Mouse (Mus musculus) heart, postnatal 10 days (tissue): ENCODE results near the gene Unk. TPM values are rescaled to one million over a fixed set of nuclear protein-coding genes. Genes with fewer than 3 reads are reported as not detected.
"Not testable (repeated sequence)": the region's sequence is repeated elsewhere in the genome, so short reads cannot be mapped to it uniquely, and the experiment has no call there.

Source experiments
- DNase-seq, 2 experiments: peaks; one replicate each; pipeline ENCODE4 v3.0.0; 2021
- intact Hi-C: fragments of 180-260 bp; cut with DNase I; formaldehyde crosslinking; loops from one replicate; pipeline ENCODE4 v1.15.1; 2025
- total RNA-seq, 2 experiments: library from RNA; stranded (reverse); gene quantifications; 2 replicates each; pipeline ENCODE4 v1.2.3; 2021

Unk gene
- total RNA-seq, 2 experiments from 2014 or later = 16.3 to 17.0 TPM

DNA sequence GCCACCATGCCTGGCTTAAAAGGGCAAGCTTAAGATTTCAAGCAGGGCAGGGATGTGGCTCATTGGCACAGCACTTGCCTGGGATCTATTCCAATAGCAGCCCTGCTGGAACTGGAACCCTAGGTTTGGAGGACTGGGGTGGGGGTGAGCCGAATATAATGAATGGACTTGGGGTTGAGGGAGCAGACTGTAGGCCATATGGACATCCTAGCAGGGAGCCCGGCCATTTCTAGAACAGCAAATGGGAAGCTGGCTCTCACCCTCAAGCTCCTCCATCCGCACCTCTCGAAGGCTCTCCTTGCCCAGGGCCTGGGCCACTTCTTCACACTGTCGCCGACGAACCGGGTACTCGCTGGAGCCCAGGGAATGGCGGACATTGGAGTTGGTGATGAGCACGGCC is 20.5 kb upstream of the Unk start:
- no peak for DNase-seq
- intact Hi-C loops = loop anchor here (5.0 kb wide), 1 partner anchor 123 kb away; the partner anchor contains the start of gene Trim65

DNA sequence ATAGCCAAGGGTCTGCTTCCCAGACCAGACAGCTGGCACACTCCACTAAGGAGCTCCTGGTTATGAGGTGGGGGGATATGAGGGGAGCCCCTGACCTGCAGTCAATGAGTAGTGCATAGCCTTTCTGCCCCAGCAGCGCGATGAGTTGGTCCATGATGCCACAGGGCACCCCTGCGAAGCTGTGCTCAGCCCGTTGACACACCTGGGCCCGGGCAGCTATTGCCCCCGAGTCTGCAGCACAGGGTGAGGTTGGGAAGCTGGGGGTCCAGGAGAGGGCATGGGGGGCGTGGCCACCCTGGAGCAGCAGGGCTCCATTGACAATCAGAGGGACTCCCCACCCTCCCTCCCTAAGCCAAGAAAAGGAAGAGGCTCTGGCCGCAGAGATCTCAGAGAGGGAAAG is 20.0 kb upstream of the Unk start:
- DNase-seq = no peak
- intact Hi-C loops = loop anchor here (5.0 kb wide), 1 partner anchor 122 kb away; the partner anchor contains the start of gene Trim65

GRCm38 (mm10) chr11:116010948-116011347 is 19.2 kb upstream of the Unk start:
- intact Hi-C loops = loop anchor here (5.0 kb wide), 1 partner anchor 121 kb away; the partner anchor contains the start of gene Trim65
- no peak for DNase-seq

- intact Hi-C loops = loop anchor here (5.0 kb wide), 1 partner anchor 121 kb away; the partner anchor contains the start of gene Trim65
- no peak for DNase-seq
Measured at GRCm38 (mm10) chr11:116011529-116012261, 18.4 kb upstream of the Unk start.

- peak; percentile 92 for DNase-seq
- intact Hi-C loops = loop anchor here (5.0 kb wide), 1 partner anchor 120 kb away; the partner anchor contains the start of gene Trim65
Measured at GRCm38 (mm10) chr11:116012262-116012947, 17.7 kb upstream of the Unk start, which contains the start of gene Galk1. Gene Galk1 (minus strand): TSS chr11:116012719.

DNA sequence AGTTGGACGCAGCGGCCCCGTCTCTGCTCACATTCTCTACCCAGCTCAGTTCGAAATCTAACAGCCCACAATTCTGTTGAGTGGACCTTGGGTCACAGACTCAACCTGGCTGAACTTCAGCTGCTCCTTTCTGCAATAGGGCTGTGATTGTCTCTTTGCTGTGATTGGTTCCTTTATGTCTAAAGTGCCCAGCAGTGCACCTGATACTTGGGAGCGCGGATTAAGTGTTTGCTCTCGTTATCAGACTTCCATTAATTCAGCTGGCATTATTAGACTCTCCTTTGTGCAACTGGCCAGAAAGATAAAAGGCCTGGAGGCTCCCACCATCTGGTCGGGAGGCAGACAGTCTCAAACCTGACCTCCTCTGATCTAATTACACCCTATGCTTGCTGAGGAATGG is 15.3 kb upstream of the Unk start:
- intact Hi-C loops = loop anchor here (5.0 kb wide), 1 partner anchor 117 kb away; the partner anchor contains the start of gene Trim65
- no peak for DNase-seq

- intact Hi-C loops = no loop called here
- DNase-seq = peak; percentile 52 to 67
Measured at GRCm38 (mm10) chr11:116018106-116018505, 12.0 kb upstream of the Unk start.

GRCm38 (mm10) chr11:116018867-116019266 is 11.3 kb upstream of the Unk start:
- DNase-seq = peak in 1 of 2 experiments; percentile 15
- intact Hi-C loops = not testable (repeated sequence)

DNA sequence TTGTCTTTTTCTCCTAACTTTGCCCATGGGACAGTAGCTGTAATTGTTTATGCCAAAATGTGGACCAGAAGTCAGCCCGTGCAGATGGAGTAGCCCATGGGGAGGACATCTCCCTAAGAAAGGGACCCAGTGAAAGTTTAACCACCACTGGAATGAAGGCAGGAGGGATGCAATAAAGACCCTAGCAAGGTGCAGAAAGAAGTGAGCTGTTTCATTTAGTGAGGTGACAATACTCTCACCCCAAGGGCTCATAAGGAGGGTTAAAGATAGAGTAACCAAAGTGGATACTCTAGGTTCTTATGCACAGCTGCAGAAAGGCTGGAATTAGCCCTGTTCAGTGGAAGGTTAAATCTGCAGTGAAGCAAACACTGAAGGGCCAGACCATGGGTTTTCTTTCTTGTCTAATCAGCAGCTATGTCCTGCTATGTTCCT is 10.7 kb upstream of the Unk start:
- intact Hi-C loops = no loop called here
- DNase-seq = peak in 1 of 2 experiments; percentile 42

GRCm38 (mm10) chr11:116019976-116020411 is 10.1 kb upstream of the Unk start:
- peak in 1 of 2 experiments; percentile 69 for DNase-seq
- intact Hi-C loops = no loop called here

- DNase-seq = no peak
- intact Hi-C loops = no loop called here
Measured at GRCm38 (mm10) chr11:116020519-116020922, 9.6 kb upstream of the Unk start.

DNA sequence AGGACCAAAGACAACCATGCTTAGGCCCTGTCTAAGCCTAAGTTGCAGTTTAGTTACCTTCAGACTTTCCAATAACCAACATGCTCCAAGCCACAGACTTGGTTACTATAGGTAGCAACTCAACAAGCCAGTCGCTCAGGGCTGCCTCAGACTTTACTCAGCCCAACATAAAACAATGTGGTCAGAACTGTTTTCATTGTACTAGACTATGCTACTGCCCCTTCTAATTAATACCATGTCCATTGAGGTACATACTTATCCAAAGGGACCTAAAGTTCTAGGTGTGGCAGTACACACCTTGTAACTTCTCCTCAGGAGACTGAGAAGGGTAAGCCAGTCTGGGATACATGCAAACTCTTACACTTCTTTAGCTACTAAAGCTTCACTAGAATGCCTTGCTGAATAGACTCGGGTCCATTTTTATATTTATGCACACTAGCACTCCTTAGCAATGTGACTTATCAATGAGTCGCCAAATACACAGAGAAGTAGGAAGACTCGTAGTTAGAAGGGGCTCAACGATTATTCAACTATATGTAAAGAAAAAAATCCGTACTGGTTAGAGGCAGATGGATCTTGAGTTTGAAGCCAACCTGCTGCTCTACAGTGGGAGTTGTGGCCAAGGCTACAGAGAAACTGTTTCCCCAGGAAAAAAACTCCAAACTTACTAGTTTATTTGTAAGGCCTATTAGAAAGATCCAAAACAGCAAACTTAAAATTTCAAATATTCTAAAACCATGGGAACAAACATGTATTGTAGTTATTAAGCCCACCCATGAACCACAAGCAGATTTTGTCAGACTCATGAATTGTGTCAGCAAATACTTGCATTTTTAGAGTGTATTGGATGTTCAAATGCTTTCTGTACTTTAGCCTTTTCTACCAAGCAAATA is 8.5 kb upstream of the Unk start:
- intact Hi-C loops = no loop called here
- no peak for DNase-seq

DNA sequence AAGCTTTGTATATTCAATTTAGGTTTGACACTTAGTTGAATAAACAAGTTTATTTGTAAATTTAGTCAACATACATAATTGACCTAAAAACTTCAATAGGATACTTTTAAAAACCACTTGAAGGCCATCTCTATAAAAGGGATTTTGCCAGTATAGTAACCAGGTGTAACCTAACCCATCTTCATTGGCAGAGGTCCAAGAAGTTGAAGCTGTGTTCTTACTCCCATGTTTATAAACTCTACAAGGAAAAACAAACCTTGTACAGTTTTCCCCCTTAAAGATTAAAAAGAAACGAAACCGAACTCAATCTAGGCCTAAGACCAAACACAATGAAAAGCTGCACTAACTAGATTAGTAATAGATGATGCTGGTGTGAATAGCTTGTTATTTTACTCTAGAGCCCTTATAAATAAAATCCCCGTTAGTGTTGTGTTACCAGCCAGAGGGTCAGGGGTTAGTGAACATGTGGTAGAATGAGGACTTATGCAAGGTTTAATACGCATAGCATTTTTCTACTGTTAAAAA is 7.8 kb upstream of the Unk start:
- intact Hi-C loops = no loop called here
- no peak for DNase-seq

DNA sequence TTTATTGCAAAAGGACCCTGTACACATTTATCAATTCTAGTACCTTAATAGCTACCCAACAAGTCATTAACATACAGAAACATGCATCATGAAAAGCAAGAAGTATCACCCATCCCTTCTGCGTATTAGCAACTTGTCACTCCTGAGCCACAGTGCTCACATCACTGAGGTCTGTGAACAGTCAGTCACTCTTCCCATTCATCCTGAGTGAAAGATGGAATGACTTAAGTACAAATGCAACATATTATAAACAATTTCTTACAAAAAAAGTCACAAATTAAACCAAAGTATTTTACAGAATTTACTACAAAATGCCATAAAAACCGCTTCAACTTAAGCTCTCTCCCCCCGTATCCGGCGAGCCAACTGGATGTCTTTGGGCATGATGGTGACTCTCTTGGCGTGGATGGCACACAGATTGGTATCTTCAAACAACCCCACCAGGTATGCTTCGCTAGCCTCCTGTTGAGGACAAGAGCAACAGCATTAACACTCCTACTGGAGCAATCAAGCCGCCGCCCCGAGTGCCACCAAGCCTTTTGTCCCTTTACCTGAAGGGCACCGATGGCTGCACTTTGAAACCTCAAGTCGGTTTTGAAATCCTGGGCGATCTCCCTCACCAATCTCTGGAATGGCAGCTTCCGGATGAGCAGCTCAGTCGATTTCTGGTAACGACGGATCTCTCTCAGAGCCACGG is 6.9 kb upstream of the Unk start:
- intact Hi-C loops = not testable (repeated sequence)
- DNase-seq = peak in 1 of 2 experiments; percentile 53

DNA sequence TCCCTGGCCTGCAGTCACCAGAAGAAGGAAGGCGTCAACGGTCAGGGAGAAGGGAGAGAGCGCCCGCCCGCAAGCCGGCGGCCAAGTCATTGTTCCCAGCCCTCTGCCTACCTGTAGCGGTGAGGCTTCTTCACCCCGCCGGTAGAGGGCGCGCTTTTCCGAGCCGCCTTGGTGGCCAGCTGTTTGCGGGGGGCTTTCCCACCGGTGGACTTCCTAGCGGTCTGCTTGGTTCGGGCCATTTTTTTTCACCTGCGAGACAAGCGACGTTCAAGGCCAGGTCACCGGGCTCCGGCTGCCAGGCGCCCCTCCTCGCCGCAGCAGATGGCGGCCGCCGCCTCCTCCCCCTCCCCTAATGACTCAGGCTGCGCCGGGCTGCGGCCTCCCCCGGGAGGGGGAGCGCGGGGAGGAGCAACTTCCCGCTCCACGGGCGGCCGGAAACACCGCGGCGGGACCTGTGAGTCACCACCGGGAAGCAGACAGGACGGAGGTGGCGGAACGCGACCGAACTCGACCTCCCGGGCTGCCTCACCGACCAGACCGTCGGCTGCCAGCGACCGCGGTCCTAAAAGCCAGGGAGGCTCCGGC is 6.3 kb upstream of the Unk start:
- peak; percentile 81 to 87 for DNase-seq
- intact Hi-C loops = no loop called here

GRCm38 (mm10) chr11:116024356-116024808 is 5.7 kb upstream of the Unk start:
- intact Hi-C loops = no loop called here
- peak; percentile 98 for DNase-seq

DNA sequence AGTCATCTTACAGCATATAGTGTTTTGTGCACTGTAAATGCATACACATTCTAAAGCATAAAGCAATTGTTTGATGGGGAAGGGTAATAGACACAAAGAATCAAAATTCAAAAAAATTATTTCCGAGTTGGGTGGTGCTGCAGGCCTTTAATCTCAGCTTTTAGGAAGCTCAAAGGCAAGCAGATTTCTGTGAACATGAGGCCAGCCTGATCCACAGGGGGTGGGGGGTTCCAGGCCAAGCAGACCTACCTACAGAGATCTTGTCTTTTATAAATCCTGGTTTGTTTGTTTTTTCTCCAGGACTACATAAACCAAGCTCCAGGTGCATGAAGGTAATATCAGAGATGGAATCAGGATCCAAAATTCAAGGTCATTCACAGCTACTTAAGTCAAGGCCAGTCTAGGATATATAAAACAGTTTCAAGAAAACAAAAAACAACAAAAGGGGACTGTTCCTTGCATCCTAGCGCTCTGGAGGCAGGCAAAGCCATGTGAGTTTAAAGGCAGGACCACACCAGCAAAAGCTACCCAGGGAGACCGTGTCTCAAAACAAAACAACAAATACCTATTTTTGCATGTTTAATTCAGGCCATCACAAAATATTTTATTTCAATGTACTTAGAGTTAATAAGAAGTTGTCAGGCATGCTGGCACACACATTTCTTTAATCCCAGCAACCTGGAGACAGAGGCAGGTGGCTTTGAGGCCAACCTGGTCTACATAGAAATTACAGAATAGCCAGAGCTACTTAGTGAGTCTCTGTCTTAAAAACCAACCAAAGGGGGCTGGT is 4.9 kb upstream of the Unk start:
- no peak for DNase-seq
- intact Hi-C loops = no loop called here

GRCm38 (mm10) chr11:116027756-116028155 is 2.4 kb upstream of the Unk start, which contains the start of gene H3f3b:
Gene H3f3b (minus strand): TSS chr11:116027962.
- DNase-seq = no peak

More at GRCm38 (mm10) chr11:116027756-116028155, 2.4 kb upstream of the Unk start, which contains the start of gene H3f3b:
- intact Hi-C loops = no loop called here
